Mouse (Mus musculus) brain, embryonic 18.5 days (tissue): ENCODE results near the gene Dlg5.

Experiments used
- DNase-seq: peaks from one replicate; pipeline ENCODE4 v3.0.0-alpha.2; 2012; ENCODE audit warnings: low read depth, low spot score

Gene Dlg5

GRCm38 (mm10) chr14:24234411-24234810, 11.3 kb downstream of the Dlg5 start:
- no peak for DNase-seq

GRCm38 (mm10) chr14:24232641-24233633, 12.8 kb downstream of the Dlg5 start:
- no peak for DNase-seq

- DNase-seq: no peak
These were observed 17.2 kb downstream of the Dlg5 start for GRCm38 (mm10) chr14:24228549-24228948.

GRCm38 (mm10) chr14:24227015-24227414, 18.7 kb downstream of the Dlg5 start:
- DNase-seq: no peak

GRCm38 (mm10) chr14:24226344-24226743, 19.4 kb downstream of the Dlg5 start:
- DNase-seq: no peak

GRCm38 (mm10) chr14:24222759-24223158, 23.0 kb downstream of the Dlg5 start:
- DNase-seq: no peak

- no peak for DNase-seq
These were observed 23.4 kb downstream of the Dlg5 start for GRCm38 (mm10) chr14:24222273-24222672.

GRCm38 (mm10) chr14:24217362-24217722, 28.4 kb downstream of the Dlg5 start:
- DNase-seq: no peak

- no peak for DNase-seq
These were observed 28.9 kb downstream of the Dlg5 start for GRCm38 (mm10) chr14:24216678-24217361.

GRCm38 (mm10) chr14:24216064-24216463, 29.7 kb downstream of the Dlg5 start:
- no peak for DNase-seq

GRCm38 (mm10) chr14:24214436-24214835, 31.3 kb downstream of the Dlg5 start:
- no peak for DNase-seq

- no peak for DNase-seq
These were observed 32.4 kb downstream of the Dlg5 start for GRCm38 (mm10) chr14:24213336-24213735.

GRCm38 (mm10) chr14:24212861-24213260, 32.9 kb downstream of the Dlg5 start:
- no peak for DNase-seq

- no peak for DNase-seq
These were observed 38.4 kb downstream of the Dlg5 start for GRCm38 (mm10) chr14:24207360-24207752.

GRCm38 (mm10) chr14:24206736-24207359, 38.9 kb downstream of the Dlg5 start:
- no peak for DNase-seq

GRCm38 (mm10) chr14:24206314-24206713, 39.4 kb downstream of the Dlg5 start:
- no peak for DNase-seq

GRCm38 (mm10) chr14:24205281-24205871, 40.3 kb downstream of the Dlg5 start:
- DNase-seq: no peak

- no peak for DNase-seq
These were observed 42.5 kb downstream of the Dlg5 start for GRCm38 (mm10) chr14:24203210-24203609.

GRCm38 (mm10) chr14:24200771-24201170, 44.9 kb downstream of the Dlg5 start:
- no peak for DNase-seq

- DNase-seq: no peak
These were observed 46.0 kb downstream of the Dlg5 start for GRCm38 (mm10) chr14:24199732-24200131.

- DNase-seq: no peak
These were observed 47.9 kb downstream of the Dlg5 start for GRCm38 (mm10) chr14:24197865-24198264.

GRCm38 (mm10) chr14:24196947-24197346, 48.8 kb downstream of the Dlg5 start:
- no peak for DNase-seq
